Mouse (Mus musculus): ENCODE measurements at regions not wholly inside any gene's neighbourhood (a gene's known extent, or its start where the extent isn't known, plus 50 kb on each side); places are given as distances from the start of the nearest gene placed in this dataset.
"Not testable (repeated sequence)": the region's sequence is repeated elsewhere in the genome, so short reads cannot be mapped to it uniquely, and the experiment has no call there.

DNA sequence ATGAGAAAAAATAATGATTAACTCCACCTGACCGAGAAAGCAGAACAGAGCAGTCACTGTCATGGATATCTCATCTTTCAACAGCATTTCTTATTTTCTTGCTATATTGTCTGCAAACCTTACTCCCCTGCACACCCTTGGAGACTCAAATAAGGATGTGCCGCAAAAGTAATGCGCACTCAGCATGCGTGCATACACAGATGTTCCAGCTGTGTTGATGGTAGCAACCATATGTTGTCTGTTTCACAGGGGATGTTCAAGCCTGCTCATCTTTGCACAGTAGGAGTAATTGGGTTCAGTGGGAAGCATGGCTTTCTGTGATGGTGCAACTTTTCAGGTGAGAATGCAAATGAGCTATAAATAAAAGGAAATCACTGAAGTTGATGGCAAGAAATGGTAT, 1182.9 kb upstream of the Manea start:
- DNase-seq (ENCODE audit: low spot score in 2 of 2): no peak

DNA sequence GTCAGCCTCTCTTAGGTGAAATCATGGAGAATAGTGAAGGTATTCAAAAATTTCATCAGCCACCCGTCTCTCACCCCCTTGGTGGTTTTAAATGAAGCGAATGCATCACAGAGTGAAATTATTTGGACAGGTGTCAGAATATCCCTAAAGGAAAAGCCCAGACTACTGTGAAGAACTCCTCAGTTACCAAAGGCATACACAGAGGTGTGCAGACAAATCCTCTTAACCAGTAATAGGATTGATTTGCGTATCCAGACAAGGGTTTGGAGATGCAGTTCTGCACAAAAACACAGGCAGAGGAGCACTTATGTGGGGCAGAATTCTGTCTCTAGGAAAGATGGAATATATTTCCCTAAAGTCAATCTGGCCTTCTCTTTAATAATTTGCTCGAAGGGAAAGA, 1173.6 kb upstream of the Manea start:
- DNase-seq (ENCODE audit: low spot score in 2 of 2): no peak

DNA sequence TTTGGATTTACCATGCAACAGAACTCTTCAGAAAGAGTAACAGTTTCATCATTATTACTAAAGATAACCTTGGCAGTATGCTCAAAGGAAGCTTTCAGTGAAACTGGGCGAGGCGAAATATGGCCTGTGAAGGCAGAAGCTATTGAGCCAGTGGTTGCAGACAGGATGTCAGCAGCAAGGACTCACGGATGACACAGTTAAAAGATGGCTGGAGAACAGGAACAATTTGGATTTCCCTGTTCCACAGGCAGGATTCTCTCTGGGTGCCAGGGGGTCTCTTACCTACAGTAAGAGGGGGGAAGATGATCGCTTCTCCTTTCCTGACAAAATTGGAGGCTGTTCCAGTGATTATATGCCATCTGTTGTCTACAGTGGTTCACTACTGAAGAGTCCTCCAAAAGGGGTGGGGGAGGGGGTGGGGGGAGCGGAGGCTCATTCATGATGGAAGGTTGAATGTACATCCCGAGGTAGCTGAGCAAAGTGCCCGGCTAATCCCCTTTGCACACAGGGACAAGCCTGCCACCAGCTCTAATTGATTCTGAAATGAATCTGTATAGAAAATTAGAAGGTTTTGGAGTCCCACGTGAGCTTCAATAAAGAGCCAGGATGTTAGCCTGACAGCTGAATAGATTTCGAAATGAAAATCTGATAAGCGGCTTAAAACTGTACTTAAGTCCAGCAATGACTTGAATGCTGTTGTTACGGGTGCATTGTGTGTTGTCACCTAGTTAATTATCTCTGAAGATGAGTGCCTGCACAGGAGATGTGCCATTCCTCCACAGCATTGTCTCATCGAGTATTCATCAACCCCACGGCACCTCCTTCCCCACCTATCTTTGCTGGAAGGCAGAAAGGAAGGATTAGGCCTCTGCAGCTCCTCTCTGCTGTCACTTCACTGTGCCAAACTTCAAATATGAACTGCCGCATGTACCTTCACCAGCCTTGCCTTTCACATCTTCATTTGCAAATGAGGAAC, 1158.4 kb upstream of the Manea start:
- DNase-seq (ENCODE audit: low spot score in 2 of 2): peak; percentile 7 to 17

DNA sequence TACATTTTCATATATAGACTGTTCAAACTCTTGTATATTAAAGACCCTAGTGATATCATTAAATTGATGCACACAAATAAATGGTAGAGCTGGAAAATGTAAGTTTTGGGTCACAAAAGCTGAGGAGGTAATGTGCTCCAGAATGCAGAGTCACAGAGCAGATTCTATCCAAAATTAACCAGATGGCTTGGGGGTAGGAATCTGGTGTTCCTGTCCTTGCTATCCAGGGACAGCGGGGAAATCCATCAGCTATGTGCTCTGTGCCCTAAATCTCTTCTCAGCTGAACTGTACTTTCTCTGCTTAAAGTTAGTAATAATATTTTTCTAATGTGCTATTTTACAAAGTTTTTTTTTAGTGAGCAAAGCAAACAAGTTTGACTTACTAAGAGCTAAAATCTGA, 1151.2 kb upstream of the Manea start:
- no peak for DNase-seq (ENCODE audit: low spot score in 2 of 2)

DNA sequence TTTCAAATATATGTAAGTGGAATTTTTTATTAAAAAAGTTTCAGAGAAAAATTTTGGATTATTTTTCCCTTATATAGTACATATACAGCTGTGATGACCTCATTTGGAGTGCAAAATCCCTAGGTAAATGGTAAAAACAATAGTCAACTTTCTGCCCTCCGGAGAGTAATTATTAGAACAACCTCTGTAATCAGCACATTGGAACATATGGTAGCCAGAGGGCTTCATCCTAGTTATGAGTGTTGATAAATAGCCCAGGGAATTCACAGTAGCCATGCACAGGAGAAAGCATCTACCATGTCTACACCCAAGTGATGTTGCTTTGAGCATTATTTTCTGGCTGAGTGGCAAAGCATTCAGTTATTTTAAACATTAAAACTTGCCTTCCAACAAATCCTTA, 1150.6 kb upstream of the Manea start:
- DNase-seq (ENCODE audit: low spot score in 2 of 2): no peak

DNA sequence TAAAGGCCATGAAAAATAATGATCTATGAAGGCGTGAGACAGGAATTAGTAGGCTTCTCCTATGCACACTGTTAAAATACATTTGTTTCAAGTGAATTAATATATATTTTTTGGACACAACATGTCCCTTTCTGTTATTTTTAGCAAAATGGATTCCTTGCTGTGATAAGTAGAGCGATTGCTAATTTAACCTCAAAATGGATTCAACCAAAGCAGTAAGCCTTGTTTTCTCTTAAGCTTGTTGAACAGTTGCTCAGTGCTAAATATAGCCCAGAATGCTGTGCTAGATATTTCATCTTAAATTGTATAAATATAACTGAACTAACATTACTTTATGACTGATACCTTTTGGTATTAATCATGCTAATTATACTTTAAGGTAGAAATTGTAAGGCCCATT, 1144.6 kb upstream of the Manea start:
- no peak for DNase-seq (ENCODE audit: low spot score in 2 of 2)

DNA sequence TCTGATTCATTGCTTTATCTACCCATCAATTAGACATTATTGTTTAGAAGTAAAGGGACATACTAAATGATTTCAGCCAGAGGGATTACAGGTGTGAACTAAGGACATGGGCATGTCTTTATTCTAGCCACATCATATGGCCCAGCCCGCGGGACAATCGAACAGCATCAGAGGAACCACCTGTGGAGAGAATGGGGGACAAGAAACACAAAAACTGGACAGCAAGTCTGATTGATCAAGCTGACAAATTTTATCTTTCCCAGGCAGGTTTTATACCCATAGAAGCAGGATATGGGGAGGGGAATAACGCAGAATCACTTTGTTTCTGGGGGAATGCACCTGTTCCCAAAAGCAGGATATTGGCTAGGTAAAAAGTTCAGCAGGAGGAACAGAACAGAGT, 1103.2 kb upstream of the Manea start:
- no peak for DNase-seq (ENCODE audit: low spot score in 2 of 2)

DNA sequence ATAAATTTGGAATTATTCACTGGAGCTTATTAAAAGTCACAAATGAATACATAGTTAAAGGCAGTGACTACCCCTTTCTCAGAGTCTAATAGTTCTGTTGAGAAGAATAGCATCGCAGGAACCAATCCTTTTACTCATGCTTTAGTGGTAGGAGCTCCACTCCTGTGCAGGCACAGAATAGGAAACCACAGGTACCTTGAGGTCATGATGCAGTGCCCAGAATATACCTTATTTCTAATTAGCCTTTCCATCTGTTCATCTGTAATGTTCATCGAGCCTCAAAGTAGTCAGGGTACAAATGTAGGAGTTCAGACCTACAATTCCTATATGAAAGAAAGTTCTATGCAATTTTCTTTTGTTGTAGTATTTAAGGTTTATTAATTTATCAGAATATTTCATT, 1099.6 kb upstream of the Manea start:
- no peak for DNase-seq (ENCODE audit: low spot score in 2 of 2)

DNA sequence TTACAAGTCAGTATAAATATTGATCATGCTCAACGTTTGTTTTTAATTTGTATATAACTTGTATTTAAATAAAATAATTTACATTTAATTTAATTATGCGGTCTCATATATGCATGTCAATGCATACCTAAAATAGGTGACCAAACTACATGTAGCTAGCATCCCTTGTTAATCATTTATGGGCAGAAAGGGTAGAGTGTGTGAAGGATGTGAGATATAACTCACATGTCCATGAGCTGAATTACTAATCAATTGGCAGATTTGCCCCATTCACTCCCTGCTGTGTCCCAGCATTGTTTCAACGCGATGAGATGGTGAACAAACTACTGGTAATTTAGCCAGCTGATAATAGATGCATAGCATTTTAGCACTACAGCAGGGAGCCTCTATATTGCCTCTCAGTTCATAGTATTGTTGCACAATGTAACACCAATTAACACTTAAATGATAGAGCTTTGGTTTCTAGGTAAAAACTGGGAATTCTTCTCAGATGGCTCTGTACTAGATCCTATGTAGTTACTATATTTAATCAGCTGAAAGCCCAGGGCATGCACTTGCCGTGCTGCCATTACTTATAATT, 1082.6 kb upstream of the Manea start:
- DNase-seq (ENCODE audit: low spot score in 2 of 2): no peak

DNA sequence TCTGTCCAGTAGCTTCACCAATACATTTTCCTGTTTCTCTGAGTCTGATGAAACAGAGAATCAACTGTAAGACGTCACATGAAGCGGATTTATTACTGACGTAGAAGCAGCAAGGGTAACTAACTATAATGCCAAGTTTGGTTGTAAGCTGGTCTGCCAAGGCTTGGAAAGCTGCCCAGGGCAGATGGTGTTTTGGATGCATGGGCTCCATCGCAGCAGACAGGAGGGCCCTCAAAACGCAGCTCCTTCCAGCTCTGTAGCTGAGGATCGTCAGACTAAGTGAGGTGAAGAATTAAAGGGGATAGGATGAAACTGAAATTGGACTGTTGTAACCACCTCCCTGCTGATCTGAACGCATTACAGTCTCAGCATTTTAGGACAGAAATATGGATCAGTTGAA, 1079.2 kb upstream of the Manea start:
- peak; percentile 72 to 76 for DNase-seq (ENCODE audit: low spot score in 2 of 2)

DNA sequence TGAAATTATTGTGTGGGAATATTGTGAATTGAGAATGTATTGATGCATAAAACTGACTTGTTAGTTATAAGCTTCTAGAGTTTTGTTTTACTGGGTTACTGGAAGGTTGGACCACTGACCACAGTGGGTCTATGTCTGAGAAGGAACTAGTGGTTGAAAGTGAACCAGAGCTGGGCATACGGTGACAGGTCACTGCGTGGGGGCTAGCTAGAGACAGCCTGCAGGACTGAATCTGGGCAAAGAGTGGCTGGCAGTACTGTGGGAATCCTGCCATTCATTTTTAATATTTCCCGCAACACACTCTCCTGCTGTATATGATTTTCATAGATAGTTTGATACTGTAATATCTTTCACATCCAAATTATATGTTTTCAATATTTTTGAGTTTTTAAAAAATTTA, 1077.2 kb upstream of the Manea start:
- DNase-seq (ENCODE audit: low spot score in 2 of 2): no peak

DNA sequence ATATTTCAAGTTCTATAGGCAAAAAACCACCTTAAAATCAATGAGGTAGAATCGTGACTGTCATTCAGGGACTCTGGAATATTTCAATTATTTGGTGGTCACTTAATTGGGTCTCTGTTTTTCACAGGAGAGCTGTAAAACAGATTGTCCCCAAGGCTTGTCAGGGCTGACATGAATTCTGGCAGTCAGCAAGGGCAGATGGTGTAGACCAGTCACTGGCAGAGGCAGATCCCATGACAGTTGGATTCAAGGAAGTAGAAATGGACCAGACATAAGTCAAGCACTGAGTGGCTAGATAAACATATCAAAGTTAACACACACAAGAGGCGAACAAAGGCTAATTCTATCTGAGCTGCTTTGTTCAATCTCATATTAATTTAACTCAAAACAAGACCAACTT, 1071.8 kb upstream of the Manea start:
- peak in 1 of 2 experiments; percentile 16 for DNase-seq (ENCODE audit: low spot score in 2 of 2)

DNA sequence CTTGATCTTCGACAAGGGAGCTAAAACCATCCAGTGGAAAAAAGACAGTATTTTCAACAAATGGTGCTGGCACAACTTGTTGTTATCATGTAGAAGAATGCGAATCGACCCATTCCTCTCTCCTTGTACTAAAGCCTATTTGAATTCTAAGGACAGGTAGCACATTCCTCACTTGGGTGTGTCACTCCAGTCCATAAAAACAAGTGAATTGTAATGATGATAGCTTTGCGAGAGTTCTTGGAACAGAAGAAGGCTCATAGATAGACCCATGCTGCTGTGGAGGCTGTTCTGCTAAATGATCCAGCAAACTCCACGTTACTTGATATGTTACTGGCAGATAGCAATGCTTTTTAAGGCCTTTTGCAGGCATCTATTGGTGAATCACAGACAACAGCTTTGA, 1038.2 kb upstream of the Manea start:
- DNase-seq (ENCODE audit: low spot score in 2 of 2): not testable (repeated sequence)

DNA sequence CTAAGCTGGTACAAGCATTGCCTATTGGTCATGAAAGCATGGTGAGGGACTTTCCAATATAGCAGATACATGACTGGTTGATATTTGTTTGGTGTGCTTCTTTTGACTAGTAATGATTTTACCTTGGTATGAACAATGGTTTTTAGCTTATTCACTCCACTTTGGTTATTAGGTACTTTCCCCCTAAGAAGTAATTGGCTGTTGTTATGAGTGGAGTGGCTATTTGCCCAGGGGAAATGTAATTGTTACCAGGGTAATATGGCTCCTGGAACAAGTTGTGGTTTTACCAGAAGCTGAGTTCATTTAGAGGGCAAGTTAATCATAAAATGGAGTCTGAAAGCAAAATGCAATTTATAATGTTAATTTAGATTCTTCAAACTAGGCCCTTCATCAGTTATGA, 1000.2 kb upstream of the Manea start:
- no peak for DNase-seq (ENCODE audit: low spot score in 2 of 2)

DNA sequence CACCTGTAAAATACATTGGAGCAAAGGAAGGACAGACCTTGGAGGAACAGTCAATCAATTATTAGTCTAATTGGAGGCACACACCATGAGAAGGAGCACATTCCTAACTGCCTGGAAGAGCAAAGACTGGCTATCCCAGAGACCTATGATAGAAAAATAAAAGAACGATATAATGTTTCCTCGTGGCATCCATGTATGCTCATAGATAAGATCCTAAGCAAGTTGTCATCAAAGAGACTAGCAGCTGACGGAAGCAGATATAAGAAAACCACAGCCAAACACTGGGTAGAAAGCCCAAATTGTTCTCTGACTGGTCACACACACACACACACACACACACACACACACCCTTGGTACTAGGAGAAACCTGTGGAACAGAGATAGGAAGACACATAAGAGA, 986.6 kb upstream of the Manea start:
- DNase-seq (ENCODE audit: low spot score in 2 of 2): no peak

Measured in layer of hippocampus, postnatal 10 days (tissue).